Mouse (Mus musculus) cerebellum, adult (tissue): Measurements from ENCODE around the gene Tcte2.

Experiments used
- ATAC-seq: cut with Nextera tagmentation; 2 replicates; pipeline ENCODE4 v1.9.2; 2017; ENCODE audit warnings: mild to moderate bottlenecking, moderate library complexity, mixed read lengths; ENCODE audit not compliant: insufficient number of reproducible peaks, low FRiP score, low TSS enrichment

Gene Tcte2

GRCm38 (mm10) chr17:13663386-13664166, 98.0 kb downstream of the Tcte2 start:
- no peak for ATAC-seq
